Mouse (Mus musculus) myocyte (in vitro differentiated cells): Measurements from ENCODE around the gene Ap2a2. TPM values are rescaled to one million over a fixed set of nuclear protein-coding genes. Genes with fewer than 3 reads are reported as not detected.
"Not testable (repeated sequence)": the region's sequence is repeated elsewhere in the genome, so short reads cannot be mapped to it uniquely, and the experiment has no call there.

Source experiments
- H3K27me3 ChIP-seq: one replicate; pipeline ENCODE4 v1.6.1; 2011; ENCODE audit not compliant: control insufficient read depth, insufficient read depth, insufficient read length
- H3K36me3 ChIP-seq: one replicate; pipeline ENCODE4 v1.6.1; 2011; ENCODE audit not compliant: control insufficient read depth, insufficient read depth
- H3K4me2 ChIP-seq: one replicate; pipeline ENCODE4 v1.6.1; 2011; ENCODE audit warnings: low read depth, control low read depth
- H3K4me3 ChIP-seq: one replicate; pipeline ENCODE4 v1.5.1; 2011; ENCODE audit warnings: mild to moderate bottlenecking, control low read depth, moderate library complexity
- H3K79me2 ChIP-seq: one replicate; pipeline ENCODE4 v1.6.1; 2011; ENCODE audit not compliant: control insufficient read depth, insufficient read depth
- H3ac ChIP-seq: one replicate; pipeline ENCODE4 v1.6.1; 2011; ENCODE audit not compliant: control insufficient read depth, insufficient read length
- CEBPB ChIP-seq: IDR thresholded peaks from 2 replicates; pipeline ENCODE4 v1.6.1; 2011; ENCODE audit warnings: mild to moderate bottlenecking, moderate library complexity; ENCODE audit not compliant: poor library complexity, insufficient read depth, severe bottlenecking
- E2F4 ChIP-seq: IDR thresholded peaks from one replicate; pipeline ENCODE4 v1.6.1; 2011; ENCODE audit warnings: mild to moderate bottlenecking, control low read depth, moderate library complexity; ENCODE audit not compliant: insufficient read depth
- MAX ChIP-seq: IDR thresholded peaks from one replicate; pipeline ENCODE4 v1.6.1; 2011; ENCODE audit warnings: low read depth, mild to moderate bottlenecking, control low read depth
- MYOD1 ChIP-seq, 3 experiments: IDR thresholded peaks; one replicate each; pipeline ENCODE4 v1.6.1; 2011; ENCODE audit warnings: control low read depth in 2 of 3, low read depth in 2 of 3, mild to moderate bottlenecking in 2 of 3, moderate library complexity in 1 of 3; ENCODE audit not compliant: insufficient read length in 2 of 3, control insufficient read depth in 1 of 3
- MYOG ChIP-seq, 3 experiments: IDR thresholded peaks; one replicate each; pipeline ENCODE4 v1.6.1; 2011; ENCODE audit warnings: control low read depth in 2 of 3, low read depth in 2 of 3, mild to moderate bottlenecking in 2 of 3; ENCODE audit not compliant: insufficient read length in 2 of 3, control insufficient read depth in 1 of 3, insufficient read depth in 1 of 3
- POLR2A ChIP-seq: IDR thresholded peaks from one replicate; pipeline ENCODE4 v1.6.1; 2011; ENCODE audit warnings: low read depth, mild to moderate bottlenecking, control low read depth, moderate library complexity; ENCODE audit not compliant: insufficient read length
- POLR2AphosphoS2 ChIP-seq: IDR thresholded peaks from one replicate; pipeline ENCODE4 v1.6.1; 2011; ENCODE audit warnings: low read depth, control low read depth; ENCODE audit not compliant: insufficient read length
- REST ChIP-seq: IDR thresholded peaks from one replicate; pipeline ENCODE4 v1.6.1; 2011; ENCODE audit warnings: mild to moderate bottlenecking, control low read depth, moderate library complexity; ENCODE audit not compliant: insufficient read depth, insufficient read length
- SRF ChIP-seq: IDR thresholded peaks from one replicate; pipeline ENCODE4 v1.6.1; 2011; ENCODE audit warnings: low read depth; ENCODE audit not compliant: control insufficient read depth, insufficient read length
- TCF12 ChIP-seq: IDR thresholded peaks from one replicate; pipeline ENCODE4 v1.6.1; 2011; ENCODE audit warnings: mild to moderate bottlenecking, control low read depth; ENCODE audit not compliant: poor library complexity, insufficient read depth, severe bottlenecking
- TCF3 ChIP-seq: IDR thresholded peaks from one replicate; pipeline ENCODE4 v1.6.1; 2011; ENCODE audit warnings: low read depth, control low read depth; ENCODE audit not compliant: insufficient read length
- USF1 ChIP-seq: IDR thresholded peaks from one replicate; pipeline ENCODE4 v1.6.1; 2011; ENCODE audit warnings: low read depth, mild to moderate bottlenecking, control low read depth, moderate library complexity
- polyA plus RNA-seq: library from polyadenylated mRNA; unstranded; fragments of >200 nt; fragmentation: generic; extraction: Trizol; gene quantifications from one replicate; pipeline ENCODE4 v1.2.1, GENCODE M21; 2012; ENCODE audit warnings: missing spikeins

Gene Ap2a2
- polyA plus RNA-seq, 1 experiment: 89.2 TPM

GRCm38 (mm10) chr7:141624214-141624613 is 62.2 kb downstream of the Ap2a2 start:
- H3K79me2 ChIP-seq: no peaks in the 10 kb centered on the region

GRCm38 (mm10) chr7:141625120-141625810 is 63.3 kb downstream of the Ap2a2 start:
- Histone ChIP-seq H3K4me2 (no peak overlapping the region), H3ac (no peak overlapping the region), H3K4me3 (no peak overlapping the region), H3K79me2 (no peaks in the 10 kb centered on the region), H3K36me3 (peaks cover 37% of the 10 kb centered on the region), H3K27me3 (no peaks in the 10 kb centered on the region)
- TF ChIP-seq REST: no peak

More at GRCm38 (mm10) chr7:141624214-141624613, 62.2 kb downstream of the Ap2a2 start:
- no peak overlapping the region for H3K4me3 ChIP-seq
- H3ac ChIP-seq: no peak overlapping the region
- H3K36me3 ChIP-seq: peaks cover 40% of the 10 kb centered on the region
- TF ChIP-seq TCF3 (no peak), MAX (no peak), SRF (no peak), REST (no peak), E2F4 (no peak), CEBPB (no peak)
- no peaks in the 10 kb centered on the region for H3K27me3 ChIP-seq
- no peak overlapping the region for H3K4me2 ChIP-seq

GRCm38 (mm10) chr7:141628018-141628417 is 66.0 kb downstream of the Ap2a2 start:
- no peak overlapping the region for H3K4me3 ChIP-seq
- no peaks in the 10 kb centered on the region for H3K27me3 ChIP-seq
- H3K4me2 ChIP-seq: no peak overlapping the region
- H3K79me2 ChIP-seq: no peaks in the 10 kb centered on the region
- TF ChIP-seq USF1: no peak
- no peak for TF ChIP-seq POLR2AphosphoS2
- TF ChIP-seq TCF12: no peak
- no peak for TF ChIP-seq MYOD1 (IDR thresholded peaks at IDR 0.05; ENCODE audit: control insufficient read depth in 1 of 3, insufficient read length in 2 of 3, low read depth in 2 of 3)
- no peak for TF ChIP-seq CEBPB
- TF ChIP-seq REST: no peak
- TF ChIP-seq TCF3: no peak
- TF ChIP-seq MYOG (IDR thresholded peaks at IDR 0.05; ENCODE audit: control insufficient read depth in 1 of 3, insufficient read depth in 1 of 3, insufficient read length in 2 of 3, low read depth in 2 of 3): no peak
- TF ChIP-seq SRF: no peak
- no peak for TF ChIP-seq POLR2A
- TF ChIP-seq E2F4: no peak
- no peak for TF ChIP-seq MAX
- peaks cover 28% of the 10 kb centered on the region for H3K36me3 ChIP-seq
- H3ac ChIP-seq: no peak overlapping the region

- H3K36me3 ChIP-seq: peaks cover 27% of the 10 kb centered on the region
- TF ChIP-seq REST: no peak
- TF ChIP-seq CEBPB: no peak
- TF ChIP-seq MYOG (IDR thresholded peaks at IDR 0.05; ENCODE audit: control insufficient read depth in 1 of 3, insufficient read depth in 1 of 3, insufficient read length in 2 of 3, low read depth in 2 of 3): peak in 2 of 3 experiments; percentile 50 to 88
- peak in 2 of 3 experiments; percentile 82 to 86 for TF ChIP-seq MYOD1 (IDR thresholded peaks at IDR 0.05; ENCODE audit: control insufficient read depth in 1 of 3, insufficient read length in 2 of 3, low read depth in 2 of 3)
- no peaks in the 10 kb centered on the region for H3K27me3 ChIP-seq
- H3K79me2 ChIP-seq: no peaks in the 10 kb centered on the region
- no peak overlapping the region for H3K4me2 ChIP-seq
- no peak overlapping the region for H3ac ChIP-seq
- H3K4me3 ChIP-seq: no peak overlapping the region
Observed at GRCm38 (mm10) chr7:141629241-141629640, 67.3 kb downstream of the Ap2a2 start.

GRCm38 (mm10) chr7:141638077-141638476 is 76.1 kb downstream of the Ap2a2 start:
- H3K4me2 ChIP-seq, H3K4me3 ChIP-seq, H3K79me2 ChIP-seq, H3ac ChIP-seq, H3K27me3 ChIP-seq, H3K36me3 ChIP-seq: not testable (repeated sequence)
- peak; percentile 13 for TF ChIP-seq POLR2AphosphoS2
